Mouse (Mus musculus) kidney, adult 11 months (tissue): Measurements from ENCODE around the gene Plin5.
"Not testable (repeated sequence)": the region's sequence is repeated elsewhere in the genome, so short reads cannot be mapped to it uniquely, and the experiment has no call there.

ENCODE experiments used
- DNase-seq: peaks from one replicate; pipeline ENCODE4 v3.0.0; 2022

Gene Plin5

GRCm38 (mm10) chr17:56065715-56066114 lies 51.7 kb downstream of the Plin5 start:
- DNase-seq, result not testable (repeated sequence)

- DNase-seq, result no peak
Measured at GRCm38 (mm10) chr17:56062081-56062480, 55.3 kb downstream of the Plin5 start.
